Mouse (Mus musculus): ENCODE measurements around the gene Far2. TPM values are rescaled to one million over a fixed set of nuclear protein-coding genes. Genes with fewer than 3 reads are reported as not detected.
"Not testable (repeated sequence)": the region's sequence is repeated elsewhere in the genome, so short reads cannot be mapped to it uniquely, and the experiment has no call there.

The Far2 gene
- polyA plus RNA-seq, 1 experiment from 2014 or later = 11.1 TPM

DNA sequence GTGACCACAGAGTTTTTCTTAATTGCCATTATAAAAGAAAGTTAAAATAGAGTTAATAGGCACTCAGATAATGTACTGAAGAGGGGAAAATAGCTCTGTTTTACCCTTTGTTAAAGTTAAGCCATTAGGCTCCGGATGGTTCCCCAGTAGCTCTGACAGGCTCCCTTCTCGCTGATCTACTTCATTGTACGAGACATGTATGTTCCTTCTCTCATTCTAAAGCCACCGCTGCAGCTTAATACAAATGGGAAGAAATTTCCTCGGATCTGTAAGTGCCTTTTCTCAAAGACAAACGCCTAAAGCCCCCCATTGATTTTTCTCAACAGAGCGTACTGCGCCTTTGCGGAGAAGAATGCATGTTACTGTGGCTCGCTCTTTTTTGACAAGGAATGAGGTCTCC, 85.3 kb downstream of the Far2 start:
- 34% methylated on average over 10 of the region's 10 CpGs for WGBS
- no peak overlapping the region for H3K9ac ChIP-seq
- H3K4me1 ChIP-seq (replicated peaks) = peaks cover 10% of the 10 kb centered on the region; the same call in 1 of the 2 replicates
- H3K4me2 ChIP-seq = 0 out of 2 replicates have a peak overlapping the region, but pooled peaks have one; percentile 15
- H3K9me3 ChIP-seq = no peaks in the 10 kb centered on the region
- H3K4me3 ChIP-seq = no peak overlapping the region
- H3K27me3 ChIP-seq = no peaks in the 10 kb centered on the region
- H3K36me3 ChIP-seq = no peaks in the 10 kb centered on the region
- H3K27ac ChIP-seq (replicated peaks) = no peak overlapping the region
- ATAC-seq (ENCODE audit: low read depth) = no peak

DNA sequence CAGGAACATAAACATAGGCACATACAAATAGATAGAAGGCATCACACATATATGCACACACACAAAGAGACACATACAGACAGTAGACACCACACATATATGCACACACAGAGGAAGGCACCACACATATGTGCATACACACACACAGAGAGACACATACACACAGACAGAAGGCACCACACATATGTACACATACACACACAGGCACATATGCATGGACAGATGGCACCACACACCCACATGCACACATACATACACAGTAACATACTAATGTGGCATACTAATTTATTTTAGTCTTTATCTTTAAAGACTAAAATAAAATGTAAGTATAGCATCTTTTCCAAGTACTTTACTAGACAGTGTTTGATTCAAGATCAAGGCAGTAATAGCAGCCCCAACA, 86.5 kb downstream of the Far2 start:
- Histone ChIP-seq H3K27me3 (no peaks in the 10 kb centered on the region), H3K9ac (no peak overlapping the region), H3K4me2 (no peak overlapping the region), H3K4me1 (replicated peaks) (peaks cover 10% of the 10 kb centered on the region; the same call in 1 of the 2 replicates), H3K27ac (replicated peaks) (no peak overlapping the region), H3K4me3 (no peak overlapping the region), H3K36me3 (no peaks in the 10 kb centered on the region), H3K9me3 (no peaks in the 10 kb centered on the region)
- no peak for ATAC-seq (ENCODE audit: low read depth)

DNA sequence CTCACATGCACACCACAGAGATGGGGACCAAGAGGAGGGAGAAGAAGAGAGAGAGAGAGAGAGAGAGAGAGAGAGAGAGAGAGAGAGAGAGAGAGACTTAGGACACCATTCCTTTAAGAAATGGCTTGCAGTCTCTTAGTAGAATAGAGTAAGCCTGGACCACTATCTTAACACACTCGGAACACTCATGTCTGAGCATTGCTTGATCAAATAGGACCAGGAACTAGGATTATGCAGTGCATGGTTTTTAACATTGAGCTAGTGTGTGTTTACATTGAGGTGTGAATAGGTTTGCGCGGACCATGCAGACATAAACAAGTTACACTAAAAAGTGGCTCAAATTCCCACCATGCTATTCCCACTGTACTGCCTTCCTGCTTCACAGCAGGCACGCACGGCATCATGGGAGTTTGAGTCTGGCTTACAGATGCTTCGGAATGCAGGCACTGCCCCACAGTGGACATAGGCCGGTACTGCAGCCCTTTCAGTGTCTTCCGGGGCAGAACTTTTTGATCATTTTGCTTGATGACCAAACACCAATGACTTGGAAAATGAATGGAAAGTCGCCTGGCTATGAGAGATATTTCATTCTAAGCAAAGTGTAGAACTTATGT, 88.8 kb downstream of the Far2 start:
- Histone ChIP-seq H3K9ac (no peak overlapping the region), H3K27ac (replicated peaks) (no peak overlapping the region), H3K4me1 (replicated peaks) (peaks cover 10% of the 10 kb centered on the region; the same call in 1 of the 2 replicates), H3K27me3 (no peaks in the 10 kb centered on the region), H3K4me3 (no peak overlapping the region), H3K36me3 (no peaks in the 10 kb centered on the region), H3K4me2 (no peak overlapping the region), H3K9me3 (no peaks in the 10 kb centered on the region)
- peak; percentile 90 for ATAC-seq (ENCODE audit: low read depth)
- 33% methylated on average over 9 of the region's 9 CpGs for WGBS

DNA sequence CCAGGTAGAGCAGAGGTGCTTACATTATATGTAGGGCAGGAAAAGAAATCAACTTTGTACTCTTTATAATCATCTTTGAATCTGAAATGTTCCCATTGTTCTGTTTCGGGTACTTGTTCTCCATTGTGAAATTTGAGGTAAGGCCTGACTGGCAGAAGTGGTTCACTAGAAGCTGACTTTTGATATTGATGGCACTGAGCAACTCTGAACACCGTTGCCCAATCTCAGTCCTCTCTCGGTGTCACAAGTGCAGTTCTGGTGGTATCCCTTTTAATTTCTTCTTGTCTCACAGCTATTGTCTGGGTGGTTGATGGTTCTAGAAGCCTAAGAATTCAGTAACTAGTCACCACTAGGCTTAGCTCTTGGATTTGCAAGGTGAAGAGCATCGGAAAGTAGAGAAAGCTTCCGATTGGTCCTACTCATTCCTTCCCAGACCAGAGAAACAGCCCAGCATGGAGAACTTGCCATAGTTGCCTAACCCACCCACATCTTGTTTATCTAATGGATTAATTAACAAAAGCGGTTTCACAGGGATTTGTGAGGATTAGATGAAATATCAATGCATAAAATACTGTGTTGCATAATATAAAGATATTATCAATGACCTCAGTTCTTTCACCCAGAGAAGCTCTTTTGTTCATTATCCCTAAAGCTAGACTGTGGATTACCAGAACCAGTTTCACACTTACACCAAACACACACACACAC, 92.4 kb downstream of the Far2 start:
- H3K4me3 ChIP-seq = no peak overlapping the region
- no peak overlapping the region for H3K9ac ChIP-seq
- H3K4me1 ChIP-seq (replicated peaks) = no peaks in the 10 kb centered on the region
- H3K4me2 ChIP-seq = no peak overlapping the region
- H3K9me3 ChIP-seq = peaks cover 5% of the 10 kb centered on the region; the same call in 1 of the 2 replicates
- no peaks in the 10 kb centered on the region for H3K27me3 ChIP-seq
- no peaks in the 10 kb centered on the region for H3K36me3 ChIP-seq
- no peak for ATAC-seq (ENCODE audit: low read depth)
- WGBS = 90% methylated on average over 6 of the region's 6 CpGs
- no peak overlapping the region for H3K27ac ChIP-seq (replicated peaks)

DNA sequence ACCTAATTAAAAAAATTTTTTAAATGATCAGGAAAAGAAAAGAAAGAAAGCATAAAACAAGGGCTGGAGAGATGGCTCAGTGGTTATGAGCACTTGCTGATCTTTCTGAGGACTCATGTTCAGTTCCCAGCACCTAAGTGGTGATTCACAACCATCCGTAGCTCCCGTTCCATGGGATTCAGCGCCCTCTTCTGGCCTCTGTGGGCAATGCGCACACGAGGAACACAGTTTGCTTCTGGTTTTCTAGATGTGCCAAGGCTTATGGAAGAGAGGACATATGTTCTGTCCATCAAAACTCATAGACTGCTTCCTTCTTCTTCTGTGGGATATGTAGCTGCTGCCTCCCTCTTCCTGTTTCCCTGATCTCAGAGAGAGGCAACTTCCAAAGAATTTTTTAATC, 94.8 kb downstream of the Far2 start:
- no peak for ATAC-seq (ENCODE audit: low read depth)
- H3K36me3 ChIP-seq = no peaks in the 10 kb centered on the region
- no peak overlapping the region for H3K9ac ChIP-seq
- no peaks in the 10 kb centered on the region for H3K4me1 ChIP-seq (replicated peaks)
- H3K4me2 ChIP-seq = no peak overlapping the region
- H3K27ac ChIP-seq (replicated peaks) = no peak overlapping the region
- 81% methylated on average over 5 of the region's 5 CpGs for WGBS
- no peak overlapping the region for H3K4me3 ChIP-seq
- peaks cover 5% of the 10 kb centered on the region; the same call in 1 of the 2 replicates for H3K9me3 ChIP-seq
- H3K27me3 ChIP-seq = no peaks in the 10 kb centered on the region

DNA sequence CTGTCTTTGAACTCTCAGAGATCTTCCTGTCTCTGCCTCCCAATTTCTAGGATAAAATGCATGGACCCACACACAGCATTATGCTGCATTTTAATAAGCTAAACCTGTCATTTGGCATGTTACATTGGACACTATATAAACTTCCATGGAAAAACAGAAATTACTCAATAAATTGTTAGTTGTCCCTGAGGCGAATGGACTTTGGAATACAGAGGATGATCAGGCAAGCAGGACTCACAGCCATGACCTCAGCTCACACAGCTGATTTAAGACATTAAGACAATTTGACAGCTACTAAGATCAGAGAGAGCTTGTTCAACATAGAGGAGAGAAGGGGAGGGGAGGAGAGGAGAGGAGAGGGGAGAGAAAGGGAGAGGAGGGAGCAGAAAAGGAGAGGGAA, 95.4 kb downstream of the Far2 start:
- no peaks in the 10 kb centered on the region for H3K36me3 ChIP-seq
- no peak overlapping the region for H3K27ac ChIP-seq (replicated peaks)
- H3K27me3 ChIP-seq = no peaks in the 10 kb centered on the region
- H3K4me3 ChIP-seq = no peak overlapping the region
- H3K4me2 ChIP-seq = no peak overlapping the region
- ATAC-seq (ENCODE audit: low read depth) = no peak
- no peak overlapping the region for H3K9ac ChIP-seq
- peaks cover 5% of the 10 kb centered on the region; the same call in 1 of the 2 replicates for H3K9me3 ChIP-seq
- no peaks in the 10 kb centered on the region for H3K4me1 ChIP-seq (replicated peaks)
- 98% methylated on average over 1 of the region's 1 CpGs for WGBS

DNA sequence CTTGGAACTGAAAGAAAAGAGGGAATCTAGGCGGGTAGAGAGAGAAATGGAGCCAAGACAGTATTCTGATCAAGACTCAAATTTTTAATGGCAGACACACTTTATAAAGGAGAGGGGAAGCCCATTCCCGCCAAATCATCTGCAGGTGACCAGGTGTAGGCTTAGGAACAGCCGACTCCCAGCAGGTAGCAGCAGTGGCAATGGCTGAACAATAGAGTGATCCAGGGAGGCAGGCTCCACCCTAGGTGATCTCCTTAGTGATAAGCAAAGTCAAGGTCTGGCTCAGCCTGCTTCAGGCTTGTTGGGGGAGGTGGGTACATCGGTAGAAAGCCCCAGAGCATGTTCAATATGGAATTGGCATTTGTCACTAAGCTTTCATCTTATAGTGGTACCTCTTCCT, 105.2 kb downstream of the Far2 start:
- H3K4me1 ChIP-seq (replicated peaks); H3K9ac ChIP-seq; H3K4me3 ChIP-seq; H3K27ac ChIP-seq (replicated peaks); H3K4me2 ChIP-seq; H3K27me3 ChIP-seq; ATAC-seq (ENCODE audit: low read depth); H3K36me3 ChIP-seq; H3K9me3 ChIP-seq: not testable (repeated sequence)
- WGBS = 69% methylated on average over 4 of the region's 4 CpGs

DNA sequence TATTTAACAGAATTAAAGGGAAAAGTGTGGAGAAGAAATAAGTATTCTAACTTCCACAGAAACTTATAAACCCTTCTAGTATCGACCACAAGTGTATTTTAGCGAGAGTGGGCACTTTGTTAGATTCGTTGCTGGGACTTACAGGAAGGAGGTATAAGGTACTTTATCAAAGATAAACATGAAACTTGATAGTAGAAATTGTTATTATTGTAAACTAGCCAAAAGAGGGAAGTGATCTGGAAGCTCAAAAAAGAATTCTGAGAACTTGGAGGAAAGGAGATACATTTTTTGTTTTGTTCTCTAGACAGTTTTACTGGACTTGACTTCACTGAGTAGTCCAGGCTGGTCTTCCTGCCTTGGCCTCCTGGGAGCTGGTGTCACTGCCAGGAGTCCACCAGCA, 125.8 kb downstream of the Far2 start:
- no peak for ATAC-seq (ENCODE audit: low read depth)
- H3K27me3 ChIP-seq = no peaks in the 10 kb centered on the region
- WGBS = 89% methylated on average over 3 of the region's 3 CpGs
- H3K27ac ChIP-seq (replicated peaks) = no peak overlapping the region
- no peak overlapping the region for H3K9ac ChIP-seq
- no peak overlapping the region for H3K4me3 ChIP-seq
- H3K36me3 ChIP-seq = no peaks in the 10 kb centered on the region
- no peaks in the 10 kb centered on the region for H3K4me1 ChIP-seq (replicated peaks)
- H3K4me2 ChIP-seq = no peak overlapping the region
- no peaks in the 10 kb centered on the region for H3K9me3 ChIP-seq

DNA sequence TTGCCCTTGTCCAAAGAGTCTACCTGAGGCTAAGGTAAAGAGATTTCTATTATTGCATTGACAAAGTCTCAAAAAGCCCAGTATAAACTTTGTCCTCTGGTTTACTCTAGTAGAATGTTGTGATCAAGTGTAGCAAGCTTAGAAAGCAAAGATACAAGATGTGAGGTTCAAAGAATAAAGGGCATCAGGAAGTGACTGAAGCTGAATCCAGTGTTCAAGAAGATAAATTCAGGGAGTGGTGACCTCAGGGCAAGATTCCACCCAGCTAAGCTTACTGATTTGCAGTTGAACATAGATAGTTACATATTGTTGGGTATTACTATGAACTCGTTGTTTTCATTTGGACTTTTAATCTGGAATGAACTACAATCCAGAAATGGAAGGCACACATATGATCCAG, 138.6 kb downstream of the Far2 start:
- Histone ChIP-seq H3K36me3 (peaks cover 89% of the 10 kb centered on the region), H3K27me3 (no peaks in the 10 kb centered on the region), H3K4me1 (replicated peaks) (no peaks in the 10 kb centered on the region), H3K4me2 (no peak overlapping the region), H3K9me3 (no peaks in the 10 kb centered on the region), H3K9ac (no peak overlapping the region), H3K27ac (replicated peaks) (no peak overlapping the region), H3K4me3 (no peak overlapping the region)
- no peak for ATAC-seq (ENCODE audit: low read depth)
- 98% methylated on average over 1 of the region's 1 CpGs for WGBS

DNA sequence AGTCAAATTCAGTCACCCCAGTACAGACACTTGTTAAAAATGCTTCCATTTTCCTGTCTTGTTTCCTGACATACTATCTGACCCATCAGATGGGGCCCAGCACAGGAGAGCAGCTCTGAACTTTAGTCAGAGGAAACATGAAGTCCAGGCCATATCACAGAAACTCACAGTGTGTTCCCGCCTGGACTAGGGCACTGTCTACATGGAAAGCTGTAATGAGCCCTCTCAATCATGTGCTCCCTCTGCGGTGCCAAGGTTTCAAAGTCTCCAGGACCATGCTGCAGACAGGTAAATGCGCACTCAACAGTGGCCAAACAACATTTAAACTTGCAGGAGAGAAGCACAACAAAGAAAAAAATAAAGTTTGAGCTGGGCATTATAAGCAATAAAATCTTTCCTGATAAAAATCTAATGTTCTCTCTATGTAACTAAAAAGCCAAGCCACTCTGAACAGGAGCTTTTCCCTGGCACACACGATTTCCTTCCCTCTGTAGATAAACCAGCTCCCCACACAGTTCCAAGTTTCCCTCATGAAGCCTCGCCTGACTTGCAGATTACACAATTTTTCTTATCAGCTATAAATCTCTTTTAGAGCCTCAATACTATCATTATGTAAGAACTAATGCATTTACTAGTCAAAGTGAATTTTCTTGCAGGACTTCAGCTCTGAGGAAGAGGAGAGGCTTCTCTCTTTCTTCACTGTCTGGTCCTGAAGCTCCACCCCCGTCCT, 147.1 kb downstream of the Far2 start:
- peaks cover 64% of the 10 kb centered on the region for H3K36me3 ChIP-seq
- 93% methylated on average over 6 of the region's 6 CpGs for WGBS
- H3K27ac ChIP-seq (replicated peaks) = no peak overlapping the region
- no peak overlapping the region for H3K4me3 ChIP-seq
- no peaks in the 10 kb centered on the region for H3K27me3 ChIP-seq
- no peak overlapping the region for H3K9ac ChIP-seq
- H3K4me1 ChIP-seq (replicated peaks) = no peaks in the 10 kb centered on the region
- H3K4me2 ChIP-seq = no peak overlapping the region
- H3K9me3 ChIP-seq = no peaks in the 10 kb centered on the region
- no peak for ATAC-seq (ENCODE audit: low read depth)

DNA sequence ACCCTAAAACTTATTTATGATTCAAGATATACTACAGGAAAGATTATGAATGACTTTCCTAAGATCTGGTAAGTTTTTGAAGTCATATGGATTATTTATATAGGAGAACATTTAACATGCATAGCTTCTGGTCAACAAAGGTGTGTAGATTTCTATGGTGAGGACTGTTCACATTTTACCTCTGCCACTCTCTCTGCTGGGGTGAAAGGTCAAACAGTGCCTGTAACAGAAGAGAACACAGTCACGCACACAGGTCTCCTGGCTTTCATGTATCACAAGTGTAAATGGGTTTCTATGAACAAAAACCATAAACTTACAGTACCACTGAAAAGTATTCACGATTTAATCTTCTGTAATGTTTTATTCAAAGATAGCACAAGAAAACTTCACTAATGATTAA, 152.1 kb downstream of the Far2 start:
- Histone ChIP-seq H3K4me2 (no peak overlapping the region), H3K36me3 (peaks cover 64% of the 10 kb centered on the region), H3K27me3 (no peaks in the 10 kb centered on the region), H3K9ac (no peak overlapping the region), H3K4me1 (replicated peaks) (no peaks in the 10 kb centered on the region), H3K9me3 (no peaks in the 10 kb centered on the region), H3K27ac (replicated peaks) (no peak overlapping the region), H3K4me3 (no peak overlapping the region)
- no peak for ATAC-seq (ENCODE audit: low read depth)
- 95% methylated on average over 2 of the region's 2 CpGs for WGBS

DNA sequence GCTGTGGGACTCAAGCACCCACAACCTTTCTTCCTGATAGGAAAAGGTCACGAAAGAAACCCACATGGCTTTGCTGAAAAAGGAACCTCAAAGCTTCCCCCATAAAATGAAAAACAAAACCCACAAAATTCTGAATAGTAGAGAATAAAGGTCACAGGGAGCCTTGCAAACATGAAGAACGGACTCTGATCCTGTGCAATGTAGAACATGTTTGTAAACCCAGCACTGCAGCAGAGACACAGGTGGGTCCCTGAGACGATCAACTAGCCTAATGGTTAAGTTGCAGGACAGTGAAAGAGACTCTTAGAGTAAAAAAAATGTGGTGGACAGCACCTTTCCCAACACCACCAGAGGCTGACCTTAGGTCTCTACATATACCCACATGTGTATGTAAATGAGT, 152.7 kb downstream of the Far2 start:
- H3K4me1 ChIP-seq (replicated peaks) = no peaks in the 10 kb centered on the region
- H3K9ac ChIP-seq = no peak overlapping the region
- no peak overlapping the region for H3K4me2 ChIP-seq
- H3K27ac ChIP-seq (replicated peaks) = no peak overlapping the region
- WGBS = 96% methylated on average over 3 of the region's 3 CpGs
- no peak for ATAC-seq (ENCODE audit: low read depth)
- peaks cover 60% of the 10 kb centered on the region for H3K36me3 ChIP-seq
- H3K27me3 ChIP-seq = no peaks in the 10 kb centered on the region
- H3K9me3 ChIP-seq = no peaks in the 10 kb centered on the region
- no peak overlapping the region for H3K4me3 ChIP-seq
